Mouse (Mus musculus): ENCODE data around the gene Fam47e. TPM values are rescaled to one million over a fixed set of nuclear protein-coding genes. Genes with fewer than 3 reads are reported as not detected.
"Not testable (repeated sequence)": the region's sequence is repeated elsewhere in the genome, so short reads cannot be mapped to it uniquely, and the experiment has no call there.

The Fam47e gene
- polyA plus RNA-seq (2015; fragmentation: Nextera tagmentation; extraction: Ambion mirVana) = 0.09 and 0.27 TPM in 2 replicates

DNA sequence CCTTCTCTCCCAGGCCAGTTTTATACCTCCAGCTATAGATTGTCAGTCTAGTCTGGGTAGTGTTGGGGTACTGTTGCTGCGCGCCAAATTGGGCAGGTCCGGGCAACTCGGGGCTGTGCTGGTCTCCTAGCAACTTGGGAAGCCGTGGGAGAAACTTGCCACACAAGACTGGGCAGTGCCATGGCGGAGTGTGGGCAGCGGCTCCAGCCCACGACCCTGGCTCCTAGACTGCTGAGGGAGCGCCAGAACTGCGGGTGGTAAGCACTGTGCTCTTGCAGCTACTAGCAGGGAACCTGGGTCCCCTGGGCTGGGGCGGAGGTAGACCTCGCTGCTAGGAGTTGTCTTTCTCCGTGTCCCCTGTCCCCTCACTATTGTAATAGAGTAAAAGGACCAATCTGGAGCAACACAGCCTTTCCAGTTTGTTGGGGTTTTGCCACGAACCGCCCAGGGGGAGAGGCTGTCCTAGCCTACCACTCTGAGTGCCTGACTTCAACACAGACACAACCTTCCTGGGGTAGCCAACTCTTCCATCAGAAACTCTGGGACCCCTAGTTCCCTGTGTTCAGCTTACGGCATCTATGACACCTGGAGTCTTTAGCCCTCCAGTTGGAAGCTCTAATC lies at the start of gene Fam47e:
TSS of gene Fam47e (plus strand) at position 179 of the 621 bp plus-strand sequence.
- no peaks in the 10 kb centered on the region for H3K9me3 ChIP-seq (replicated peaks)
- no peak within 1 kb of the TSS for H3K27ac ChIP-seq
- H3K4me2 ChIP-seq = no peak within 1 kb of the TSS
- no peak for ATAC-seq (replicated peaks; ENCODE audit: insufficient number of reproducible peaks, insufficient read depth, low FRiP score, low read depth)
- no peak within 1 kb of the TSS for H3K4me3 ChIP-seq
- 76% methylated on average over 16 of the region's 16 CpGs for WGBS
- no peaks in the 10 kb centered on the region for H3K36me3 ChIP-seq
- H3K9ac ChIP-seq = no peak within 1 kb of the TSS
- peaks cover 4% of the 10 kb centered on the region; the same call in 1 of the 2 replicates for H3K4me1 ChIP-seq (replicated peaks)
- H3K27me3 ChIP-seq = no peaks in the 10 kb centered on the region

- peaks cover 26% of the 10 kb centered on the region for H3K4me1 ChIP-seq (replicated peaks)
- under 1% methylated on average over 48 of the region's 48 CpGs for WGBS
- peak overlapping the region; percentile 98 for H3K9ac ChIP-seq
- no peaks in the 10 kb centered on the region for H3K9me3 ChIP-seq (replicated peaks)
- H3K36me3 ChIP-seq = no peaks in the 10 kb centered on the region
- H3K27me3 ChIP-seq = no peaks in the 10 kb centered on the region
- H3K4me3 ChIP-seq = peak overlapping the region; percentile 94
- ATAC-seq (replicated peaks; ENCODE audit: insufficient number of reproducible peaks, insufficient read depth, low FRiP score, low read depth) = peak; percentile 96
- peak overlapping the region; percentile 99 for H3K27ac ChIP-seq
- peak overlapping the region; percentile 70 for H3K4me2 ChIP-seq
These were observed 49.4 kb upstream of the Fam47e start for GRCm38 (mm10) chr5:92505402-92505865.

DNA sequence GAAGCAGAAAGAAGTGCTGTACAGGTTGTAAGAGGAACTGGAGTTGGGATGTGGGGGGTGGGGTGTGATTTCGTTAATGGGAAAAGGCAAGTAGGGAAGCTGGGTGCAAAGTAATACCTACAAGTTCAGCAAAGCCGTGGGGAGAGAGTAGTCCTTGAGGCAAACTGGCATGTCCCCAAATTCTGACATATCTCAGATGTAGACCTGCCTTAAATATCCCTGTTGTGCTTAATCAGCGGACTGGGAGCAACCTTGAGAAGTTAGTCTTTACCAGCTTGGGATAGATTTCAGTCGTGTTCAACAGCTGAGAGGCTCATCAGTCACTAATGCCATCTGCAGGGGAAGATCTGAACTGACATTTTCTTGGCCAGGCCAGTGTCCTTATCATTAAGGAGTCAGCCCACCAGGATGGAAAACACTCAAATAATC lies 48.6 kb upstream of the Fam47e start:
- Histone ChIP-seq H3K4me2 (peak overlapping the region; percentile 70), H3K4me1 (replicated peaks) (peaks cover 26% of the 10 kb centered on the region), H3K9me3 (replicated peaks) (no peaks in the 10 kb centered on the region), H3K4me3 (peak overlapping the region; percentile 94; the same call in 1 of the 2 replicates), H3K27ac (peak overlapping the region; percentile 99), H3K36me3 (no peaks in the 10 kb centered on the region), H3K27me3 (no peaks in the 10 kb centered on the region), H3K9ac (peak overlapping the region; percentile 53; the same call in 1 of the 2 replicates)
- WGBS = 8% methylated on average over 4 of the region's 4 CpGs
- no peak for ATAC-seq (replicated peaks; ENCODE audit: insufficient number of reproducible peaks, insufficient read depth, low FRiP score, low read depth)

GRCm38 (mm10) chr5:92506733-92507132 lies 48.1 kb upstream of the Fam47e start, which contains the start of gene Scarb2:
TSS of gene Scarb2 (minus strand) at chr5:92506833.
- H3K27me3 ChIP-seq = no peaks in the 10 kb centered on the region
- H3K4me2 ChIP-seq = peak within 1 kb of the TSS; percentile 70
- H3K4me1 ChIP-seq (replicated peaks) = peaks cover 26% of the 10 kb centered on the region
- ATAC-seq (replicated peaks; ENCODE audit: insufficient number of reproducible peaks, insufficient read depth, low FRiP score, low read depth) = no peak
- H3K27ac ChIP-seq = peak within 1 kb of the TSS; percentile 99
- H3K9ac ChIP-seq = peak within 1 kb of the TSS; percentile 53
- H3K4me3 ChIP-seq = peak within 1 kb of the TSS; percentile 94
- no peaks in the 10 kb centered on the region for H3K36me3 ChIP-seq
- no peaks in the 10 kb centered on the region for H3K9me3 ChIP-seq (replicated peaks)

- no peaks in the 10 kb centered on the region for H3K27me3 ChIP-seq
- H3K27ac ChIP-seq = no peak overlapping the region
- no peaks in the 10 kb centered on the region for H3K9me3 ChIP-seq (replicated peaks)
- peaks cover 14% of the 10 kb centered on the region for H3K4me1 ChIP-seq (replicated peaks)
- H3K36me3 ChIP-seq = no peaks in the 10 kb centered on the region
- no peak overlapping the region for H3K9ac ChIP-seq
- no peak for ATAC-seq (replicated peaks; ENCODE audit: insufficient number of reproducible peaks, insufficient read depth, low FRiP score, low read depth)
- H3K4me3 ChIP-seq = no peak overlapping the region
- no peak overlapping the region for H3K4me2 ChIP-seq
- 76% methylated on average over 5 of the region's 5 CpGs for WGBS
These were observed 46.0 kb upstream of the Fam47e start for GRCm38 (mm10) chr5:92508853-92509252.

GRCm38 (mm10) chr5:92511256-92511655 lies 43.6 kb upstream of the Fam47e start:
- peaks cover 4% of the 10 kb centered on the region for H3K4me1 ChIP-seq (replicated peaks)
- no peaks in the 10 kb centered on the region for H3K27me3 ChIP-seq
- no peaks in the 10 kb centered on the region for H3K36me3 ChIP-seq
- H3K9ac ChIP-seq = no peak overlapping the region
- no peak for ATAC-seq (replicated peaks; ENCODE audit: insufficient number of reproducible peaks, insufficient read depth, low FRiP score, low read depth)
- no peak overlapping the region for H3K4me3 ChIP-seq
- no peak overlapping the region for H3K4me2 ChIP-seq
- H3K27ac ChIP-seq = no peak overlapping the region
- no peaks in the 10 kb centered on the region for H3K9me3 ChIP-seq (replicated peaks)

DNA sequence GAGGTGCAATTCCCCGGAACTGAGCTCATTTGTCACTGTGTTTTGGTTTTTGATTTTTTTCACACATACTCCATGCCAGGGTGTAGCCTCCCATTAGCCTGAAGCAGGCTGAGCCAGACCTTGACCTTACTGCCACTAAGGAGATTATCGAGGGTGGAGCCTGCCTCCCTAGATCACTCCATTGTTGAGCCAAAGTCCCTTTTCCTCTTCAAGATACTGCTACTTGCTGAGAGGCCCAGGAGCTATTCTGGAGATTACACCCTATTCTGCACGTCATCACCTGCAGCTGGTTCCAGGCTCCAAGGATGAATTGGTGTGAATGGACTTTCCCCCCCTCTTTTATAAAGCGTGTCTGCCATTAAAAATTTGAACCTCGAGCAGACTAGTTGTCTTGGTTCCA lies 42.8 kb upstream of the Fam47e start:
- no peak for ATAC-seq (replicated peaks; ENCODE audit: insufficient number of reproducible peaks, insufficient read depth, low FRiP score, low read depth)
- Histone ChIP-seq H3K27me3 (no peaks in the 10 kb centered on the region), H3K4me2 (no peak overlapping the region), H3K27ac (no peak overlapping the region), H3K9ac (no peak overlapping the region), H3K9me3 (replicated peaks) (no peaks in the 10 kb centered on the region), H3K4me3 (no peak overlapping the region), H3K4me1 (replicated peaks) (no peaks in the 10 kb centered on the region), H3K36me3 (no peaks in the 10 kb centered on the region)
- 70% methylated on average over 5 of the region's 5 CpGs for WGBS

DNA sequence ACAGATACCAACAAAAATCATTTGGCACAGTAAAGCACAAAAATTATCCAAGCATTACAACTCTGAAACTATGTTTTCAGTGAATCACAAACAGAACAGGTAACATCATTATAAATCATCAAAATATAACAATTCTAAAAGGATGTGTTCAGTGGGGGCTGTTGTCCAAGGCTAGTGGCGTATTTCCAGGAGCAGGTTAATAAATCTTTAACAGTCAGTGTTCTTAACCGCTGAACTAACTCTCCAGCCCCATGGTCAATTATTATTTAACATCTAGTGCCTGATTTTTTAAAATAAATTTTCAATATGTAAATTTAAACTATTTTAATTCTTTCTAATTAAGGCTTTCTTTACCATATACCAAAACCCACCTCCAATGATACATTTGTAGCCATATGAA lies 33.7 kb upstream of the Fam47e start:
- 71% methylated on average over 2 of the region's 2 CpGs for WGBS

DNA sequence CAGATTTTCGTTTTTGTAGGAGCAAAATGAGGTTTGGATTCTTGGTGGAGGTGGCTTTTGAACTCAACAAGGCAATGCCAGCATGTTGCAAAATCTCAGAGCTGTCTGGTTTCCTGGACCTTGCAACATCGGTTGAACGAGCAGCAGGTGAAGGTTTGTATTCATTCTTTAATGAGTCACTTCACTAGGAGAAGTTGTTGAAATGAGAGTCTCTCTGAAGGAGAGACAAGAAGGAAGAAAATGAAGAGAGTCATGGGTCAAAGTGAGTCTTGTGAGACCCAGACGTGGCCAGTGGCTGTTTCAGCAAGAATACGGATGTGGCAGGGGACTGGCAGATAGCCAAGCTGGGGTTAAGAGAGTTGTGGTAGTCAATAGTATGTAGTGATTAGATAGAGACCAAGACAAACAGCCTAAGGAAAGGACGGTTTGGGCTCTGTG lies 30.0 kb upstream of the Fam47e start:
- no peak for ATAC-seq (replicated peaks; ENCODE audit: insufficient number of reproducible peaks, insufficient read depth, low FRiP score, low read depth)
- Histone ChIP-seq H3K4me3 (no peak overlapping the region), H3K36me3 (no peaks in the 10 kb centered on the region), H3K27me3 (no peaks in the 10 kb centered on the region), H3K27ac (no peak overlapping the region), H3K4me1 (replicated peaks) (no peaks in the 10 kb centered on the region), H3K9me3 (replicated peaks) (no peaks in the 10 kb centered on the region), H3K9ac (no peak overlapping the region), H3K4me2 (no peak overlapping the region)
- WGBS = 40% methylated on average over 6 of the region's 6 CpGs

More for the DNA sequence above, 33.7 kb upstream of the Fam47e start:
- not testable (repeated sequence) for H3K4me3 ChIP-seq; H3K4me1 ChIP-seq (replicated peaks); H3K36me3 ChIP-seq; H3K9ac ChIP-seq; H3K27ac ChIP-seq; H3K9me3 ChIP-seq (replicated peaks); H3K27me3 ChIP-seq; H3K4me2 ChIP-seq; ATAC-seq (replicated peaks; ENCODE audit: insufficient number of reproducible peaks, insufficient read depth, low FRiP score, low read depth)

- H3K4me1 ChIP-seq (replicated peaks) = peaks cover 3% of the 10 kb centered on the region; the same call in 1 of the 2 replicates
- H3K9me3 ChIP-seq (replicated peaks) = no peaks in the 10 kb centered on the region
- ATAC-seq (replicated peaks; ENCODE audit: insufficient number of reproducible peaks, insufficient read depth, low FRiP score, low read depth) = no peak
- H3K4me3 ChIP-seq = no peak overlapping the region
- no peak overlapping the region for H3K4me2 ChIP-seq
- H3K9ac ChIP-seq = no peak overlapping the region
- H3K27me3 ChIP-seq = no peaks in the 10 kb centered on the region
- WGBS = 59% methylated on average over 4 of the region's 4 CpGs
- no peaks in the 10 kb centered on the region for H3K36me3 ChIP-seq
- no peak overlapping the region for H3K27ac ChIP-seq
These were observed 15.2 kb upstream of the Fam47e start for GRCm38 (mm10) chr5:92539698-92540097.

- Histone ChIP-seq H3K4me3 (no peak overlapping the region), H3K9me3 (replicated peaks) (no peaks in the 10 kb centered on the region), H3K9ac (no peak overlapping the region), H3K4me1 (replicated peaks) (no peaks in the 10 kb centered on the region), H3K27me3 (no peaks in the 10 kb centered on the region), H3K27ac (no peak overlapping the region), H3K36me3 (no peaks in the 10 kb centered on the region), H3K4me2 (no peak overlapping the region)
- 88% methylated on average over 2 of the region's 2 CpGs for WGBS
- no peak for ATAC-seq (replicated peaks; ENCODE audit: insufficient number of reproducible peaks, insufficient read depth, low FRiP score, low read depth)
These were observed 2.3 kb upstream of the Fam47e start for GRCm38 (mm10) chr5:92552611-92553010.

GRCm38 (mm10) chr5:92553939-92554338 lies 930 bp upstream of the Fam47e start:
- 70% methylated on average over 3 of the region's 3 CpGs for WGBS
- no peak overlapping the region for H3K4me2 ChIP-seq
- no peak for ATAC-seq (replicated peaks; ENCODE audit: insufficient number of reproducible peaks, insufficient read depth, low FRiP score, low read depth)
- 0 out of 2 replicates have a peak, but pooled peaks cover under 1% of the 10 kb centered on the region for H3K4me1 ChIP-seq (replicated peaks)
- no peak overlapping the region for H3K27ac ChIP-seq
- no peak overlapping the region for H3K9ac ChIP-seq
- no peaks in the 10 kb centered on the region for H3K36me3 ChIP-seq
- no peaks in the 10 kb centered on the region for H3K9me3 ChIP-seq (replicated peaks)
- H3K27me3 ChIP-seq = no peaks in the 10 kb centered on the region
- no peak overlapping the region for H3K4me3 ChIP-seq
